In the genomic region with DNA sequence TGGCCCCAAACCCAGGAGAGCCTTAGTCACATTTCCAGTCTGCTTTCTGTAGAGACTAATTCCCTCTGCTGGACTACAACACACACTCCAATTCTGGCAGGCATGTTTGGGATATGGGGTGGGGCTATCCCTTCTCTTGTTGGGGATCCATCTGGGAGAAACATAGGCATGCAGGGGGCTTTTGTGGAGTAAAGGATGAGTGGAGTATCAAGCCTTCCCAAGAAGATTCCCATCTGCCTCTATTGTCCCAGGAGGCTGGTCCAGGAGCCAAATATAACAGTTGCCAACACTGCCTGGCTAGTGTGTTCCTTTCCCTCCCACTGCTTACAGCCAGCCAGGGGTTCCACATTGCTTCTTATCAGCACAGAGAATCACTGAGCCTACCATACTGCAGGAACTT, we compare ENCODE assay signal across 10 mouse cellular contexts. TPM values are rescaled to one million over a fixed set of nuclear protein-coding genes. Genes with fewer than 3 reads are reported as not detected.
A peak's percentile ranks its signal among the peaks of the same experiment; 100 is the strongest.
DNase-seq lines count a peak whose midpoint lies in the region; ATAC-seq and TF ChIP-seq lines count a peak whose summit lies in the region.
"Had no signal": no experiment of that assay in that cellular context is flagged by ENCODE, and none has a peak within 500 bp of the region (broad histone marks: within the 10 kb centered on the region; RNA-seq: fewer than 3 reads in every experiment).

No protein-coding gene starts in this region.

- H3K4me3 ChIP-seq in heart, embryonic 10.5 days: no peak overlapping the region
- no peak overlapping the region for H3K4me3 ChIP-seq in lung, postnatal 0 days (ENCODE audit: low read depth, low read length)
- H3K4me3 ChIP-seq: embryonic facial prominence, embryonic 12.5 days had no signal

- no peaks in the 10 kb centered on the region for H3K36me3 ChIP-seq in heart, embryonic 10.5 days
- H3K36me3 ChIP-seq in lung, postnatal 0 days (ENCODE audit: insufficient read depth, low read length): no peaks in the 10 kb centered on the region
- H3K36me3 ChIP-seq: embryonic facial prominence, embryonic 12.5 days; limb, embryonic 15.5 days had no signal

- H3K9ac ChIP-seq in lung, postnatal 0 days (replicated peaks; ENCODE audit: low read depth): no peak overlapping the region
- H3K9ac ChIP-seq: embryonic facial prominence, embryonic 12.5 days; limb, embryonic 15.5 days had no signal

- H3K27ac ChIP-seq in heart, embryonic 10.5 days: no peak overlapping the region
- H3K27ac ChIP-seq in lung, postnatal 0 days (ENCODE audit: low read length): no peak overlapping the region
- H3K27ac ChIP-seq: embryonic facial prominence, embryonic 12.5 days; limb, embryonic 15.5 days had no signal

- H3K9me3 ChIP-seq in heart, embryonic 10.5 days: no peaks in the 10 kb centered on the region
- no peaks in the 10 kb centered on the region for H3K9me3 ChIP-seq in lung, postnatal 0 days (ENCODE audit: low read length)
- H3K9me3 ChIP-seq: embryonic facial prominence, embryonic 12.5 days; limb, embryonic 15.5 days had no signal

- peaks cover 8% of the 10 kb centered on the region; the same call in 1 of the 2 replicates for H3K4me1 ChIP-seq in heart, embryonic 10.5 days
- no peaks in the 10 kb centered on the region for H3K4me1 ChIP-seq in lung, postnatal 0 days (ENCODE audit: insufficient read depth, low read depth, low read length)
- H3K4me1 ChIP-seq: limb, embryonic 15.5 days had no signal

- TF ChIP-seq CTCF in lung, postnatal 0 days (IDR thresholded peaks at IDR 0.05): no peak; the same call in 1 of the 2 replicates
- TF ChIP-seq CTCF in brain, embryonic 14.5 days (IDR thresholded peaks at IDR 0.05; ENCODE audit: borderline replicate concordance, extremely low read depth, insufficient read depth, insufficient read length): no peak

- DNase-seq in heart, adult 11 months: peak; percentile 96
- DNase-seq in heart, embryonic 10.5 days (ENCODE audit: low spot score): no peak
- peak; percentile 27 for DNase-seq in lung, postnatal 0 days (ENCODE audit: low spot score)
- no peak for DNase-seq in lung, adult 18-20 months
- DNase-seq in brain, embryonic 14.5 days (ENCODE audit: low read depth): peak; percentile 43
- DNase-seq in skeletal muscle tissue, adult 2 months (ENCODE audit: low read depth, low spot score): peak; percentile 54
- DNase-seq in urinary bladder, postnatal 10 days (ENCODE audit: low spot score): no peak

- no peak overlapping the region for H3K4me2 ChIP-seq in lung, postnatal 0 days (replicated peaks; ENCODE audit: low read depth, low read length)

- no peak for TF ChIP-seq POLR2A in brain, embryonic 14.5 days (IDR thresholded peaks at IDR 0.05; ENCODE audit: borderline replicate concordance, extremely low read depth, insufficient read depth, insufficient read length, poor library complexity, severe bottlenecking)

- TF ChIP-seq EP300 in lung, postnatal 0 days (IDR thresholded peaks at IDR 0.05): no peak

- H3K27me3 ChIP-seq in heart, embryonic 10.5 days (ENCODE audit: insufficient read depth, poor library complexity, severe bottlenecking): peaks cover 9% of the 10 kb centered on the region
- H3K27me3 ChIP-seq in lung, postnatal 0 days (replicated peaks; ENCODE audit: insufficient read depth, low read length): no peaks in the 10 kb centered on the region
- H3K27me3 ChIP-seq: CH12.LX; limb, embryonic 15.5 days had no signal

- ATAC-seq in lung, postnatal 0 days: 0 out of 2 replicates have a peak, but pooled peaks have one; percentile 11

RNA-seq across cellular contexts. Expression of gene Clec3b, which starts 7.0 kb away (rescaled TPM):
- not detected in 2 replicates for polyA plus RNA-seq in heart, embryonic 10.5 days (2016; fragmentation: Nextera tagmentation; extraction: Ambion mirVana)
- polyA plus RNA-seq in lung, postnatal 0 days (2015; fragmentation: Nextera tagmentation; extraction: Ambion mirVana): 84.7 and 86.6 TPM in 2 replicates
- polyA plus RNA-seq in brain, embryonic 14.5 days (2012; rRNA removed): 3.7 and 5.0 TPM in 2 replicates

RNA-seq across cellular contexts. Expression of gene Exosc7, which starts 44.7 kb away (rescaled TPM):
- 102 and 138 TPM in 2 replicates for polyA plus RNA-seq in heart, embryonic 10.5 days (2016; fragmentation: Nextera tagmentation; extraction: Ambion mirVana)
- 139 and 145 TPM in 2 replicates for polyA plus RNA-seq in lung, postnatal 0 days (2015; fragmentation: Nextera tagmentation; extraction: Ambion mirVana)
- polyA plus RNA-seq in brain, embryonic 14.5 days (2012; rRNA removed): 64.4 and 85.6 TPM in 2 replicates

RNA-seq across cellular contexts. Expression of gene Zdhhc3, which starts 44.7 kb away (rescaled TPM):
- polyA plus RNA-seq in heart, embryonic 10.5 days (2016; fragmentation: Nextera tagmentation; extraction: Ambion mirVana): 63.7 and 63.9 TPM in 2 replicates
- 127 and 130 TPM in 2 replicates for polyA plus RNA-seq in lung, postnatal 0 days (2015; fragmentation: Nextera tagmentation; extraction: Ambion mirVana)
- 85.5 and 92.3 TPM in 2 replicates for polyA plus RNA-seq in brain, embryonic 14.5 days (2012; rRNA removed)

RNA-seq across cellular contexts. Expression of gene Cdcp1, which starts 58.1 kb away (rescaled TPM):
- polyA plus RNA-seq in heart, embryonic 10.5 days (2016; fragmentation: Nextera tagmentation; extraction: Ambion mirVana): 0.74 and 3.0 TPM in 2 replicates
- polyA plus RNA-seq in lung, postnatal 0 days (2015; fragmentation: Nextera tagmentation; extraction: Ambion mirVana): 9.8 and 10.9 TPM in 2 replicates
- polyA plus RNA-seq in brain, embryonic 14.5 days (2012; rRNA removed): 0.59 and 0.60 TPM in 2 replicates

Comparison
In these comparisons a context has a peak if more than half of its experiments do, and no peak if none do; other contexts are left out.
1. DNase-seq: peak in heart, adult 11 months (single experiment), lung, postnatal 0 days (single experiment), brain, embryonic 14.5 days (single experiment) and skeletal muscle tissue, adult 2 months (single experiment); none in heart, embryonic 10.5 days (single experiment), lung, adult 18-20 months (0 of 2) and urinary bladder, postnatal 10 days (single experiment).
2. RNA of gene Clec3b, which starts 7.0 kb away (polyA plus RNA-seq): 84.7 to 86.6 TPM in lung, postnatal 0 days; 3.7 to 5.0 TPM in brain, embryonic 14.5 days and not detected in heart, embryonic 10.5 days; every median in the first group is over 10 times any median in the second.